Mouse (Mus musculus) stomach, postnatal 0 days (tissue): Measurements from ENCODE around the gene Il13ra1.

Source experiments
- CTCF ChIP-seq: IDR thresholded peaks from 2 replicates; pipeline ENCODE4 v1.5.1; 2016; ENCODE audit warnings: antibody characterized with exemption, low read depth, mild to moderate bottlenecking, moderate library complexity
- EP300 ChIP-seq: optimal IDR thresholded peaks from 2 replicates; pipeline ENCODE3; 2016; ENCODE audit warnings: antibody characterized with exemption

DNA sequence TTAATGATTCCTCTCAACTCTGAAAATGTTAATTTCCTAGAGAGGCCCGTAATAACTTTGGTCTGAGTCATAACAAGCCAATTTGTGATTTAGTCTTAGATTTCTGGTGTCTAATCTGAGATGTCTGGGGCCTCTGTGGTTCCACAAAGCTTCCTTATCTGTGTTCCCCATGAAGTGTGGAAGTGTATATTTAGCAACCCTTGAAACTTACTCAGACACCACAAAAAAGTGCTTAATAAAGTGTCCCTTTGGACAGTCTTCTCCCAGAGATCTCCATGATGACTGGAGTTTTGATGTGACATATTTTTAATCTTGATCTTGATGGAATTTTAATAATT is 17.8 kb downstream of the Il13ra1 start:
- TF ChIP-seq EP300 (no peak), CTCF (no peak)
